Mouse (Mus musculus): ENCODE measurements around the gene Nosip.

DNA sequence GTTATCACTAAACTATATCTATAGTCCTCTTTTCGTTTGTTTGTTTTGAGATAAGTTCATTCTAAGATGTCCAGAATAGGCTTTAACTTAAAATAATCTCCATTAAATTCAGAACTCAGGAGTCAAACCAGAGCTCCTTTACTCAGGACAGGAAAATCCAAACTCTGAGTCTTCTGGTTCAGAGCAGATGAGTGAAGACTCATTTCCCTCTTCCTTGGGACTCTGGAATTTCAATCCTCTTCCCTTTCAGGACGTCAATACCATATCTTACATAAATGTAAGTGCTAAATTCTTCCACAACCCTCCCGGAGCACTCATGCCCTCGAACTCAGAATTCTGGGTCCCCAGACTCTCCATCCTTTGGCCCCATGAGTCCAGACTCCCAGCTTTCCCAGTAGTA is 45.5 kb upstream of the Nosip start:
- TF ChIP-seq CTCF (IDR thresholded peaks at IDR 0.05; ENCODE audit: low read depth, low read length) (no peak), POLR2A (IDR thresholded peaks at IDR 0.05; ENCODE audit: borderline replicate concordance, low read depth, low read length) (no peak)
